Mouse (Mus musculus): ENCODE data around the gene Panx1. TPM values are rescaled to one million over a fixed set of nuclear protein-coding genes. Genes with fewer than 3 reads are reported as not detected.

The Panx1 gene
- polyA plus RNA-seq, 1 experiment from 2014 or later: 75.9 TPM

GRCm38 (mm10) chr9:15037237-15037636, 8.0 kb downstream of the Panx1 start:
- H3K27me3 ChIP-seq: no peaks in the 10 kb centered on the region
- no peak overlapping the region for H3K27ac ChIP-seq
- H3K4me2 ChIP-seq (replicated peaks): no peak overlapping the region
- peaks cover 9% of the 10 kb centered on the region; the same call in 1 of the 2 replicates for H3K4me1 ChIP-seq
- no peak overlapping the region for H3K9ac ChIP-seq
- H3K9me3 ChIP-seq: no peaks in the 10 kb centered on the region
- H3K36me3 ChIP-seq: no peaks in the 10 kb centered on the region; the same call in 1 of the 2 replicates
- no peak for ATAC-seq (ENCODE audit: insufficient number of reproducible peaks, insufficient read depth, low FRiP score, low TSS enrichment)
- H3K4me3 ChIP-seq: no peak overlapping the region

GRCm38 (mm10) chr9:15036807-15037206, 8.5 kb downstream of the Panx1 start:
- no peaks in the 10 kb centered on the region for H3K9me3 ChIP-seq
- H3K4me1 ChIP-seq: peaks cover 9% of the 10 kb centered on the region; the same call in 1 of the 2 replicates
- no peaks in the 10 kb centered on the region; the same call in 1 of the 2 replicates for H3K36me3 ChIP-seq
- WGBS: 39% methylated on average over 4 of the region's 4 CpGs
- H3K4me2 ChIP-seq (replicated peaks): no peak overlapping the region
- no peak overlapping the region for H3K9ac ChIP-seq
- no peak overlapping the region for H3K27ac ChIP-seq
- 0 out of 2 replicates have a peak, but pooled peaks have one; percentile 16 for ATAC-seq (ENCODE audit: insufficient number of reproducible peaks, insufficient read depth, low FRiP score, low TSS enrichment)
- H3K4me3 ChIP-seq: no peak overlapping the region
- no peaks in the 10 kb centered on the region for H3K27me3 ChIP-seq

- no peak for ATAC-seq (ENCODE audit: insufficient number of reproducible peaks, insufficient read depth, low FRiP score, low TSS enrichment)
- peaks cover 9% of the 10 kb centered on the region; the same call in 1 of the 2 replicates for H3K4me1 ChIP-seq
- no peak overlapping the region for H3K4me3 ChIP-seq
- no peaks in the 10 kb centered on the region for H3K27me3 ChIP-seq
- H3K27ac ChIP-seq: no peak overlapping the region
- no peak overlapping the region for H3K9ac ChIP-seq
- no peaks in the 10 kb centered on the region for H3K9me3 ChIP-seq
- no peaks in the 10 kb centered on the region; the same call in 1 of the 2 replicates for H3K36me3 ChIP-seq
- no peak overlapping the region for H3K4me2 ChIP-seq (replicated peaks)
- 87% methylated on average over 2 of the region's 2 CpGs for whole genome bisulfite sequencing
These were observed 8.9 kb downstream of the Panx1 start for GRCm38 (mm10) chr9:15036405-15036804.

- ATAC-seq (ENCODE audit: insufficient number of reproducible peaks, insufficient read depth, low FRiP score, low TSS enrichment): no peak
- WGBS: 79% methylated on average over 7 of the region's 7 CpGs
These were observed 9.3 kb downstream of the Panx1 start for GRCm38 (mm10) chr9:15035979-15036378.

GRCm38 (mm10) chr9:15034546-15035273, 10.6 kb downstream of the Panx1 start:
- no peak overlapping the region for H3K9ac ChIP-seq
- 84% methylated on average over 7 of the region's 7 CpGs for WGBS
- H3K36me3 ChIP-seq: no peaks in the 10 kb centered on the region

More at GRCm38 (mm10) chr9:15035979-15036378, 9.3 kb downstream of the Panx1 start:
- H3K27me3 ChIP-seq: no peaks in the 10 kb centered on the region
- H3K9ac ChIP-seq: no peak overlapping the region
- H3K27ac ChIP-seq: no peak overlapping the region
- no peaks in the 10 kb centered on the region for H3K9me3 ChIP-seq
- no peaks in the 10 kb centered on the region; the same call in 1 of the 2 replicates for H3K36me3 ChIP-seq
- H3K4me1 ChIP-seq: peaks cover 9% of the 10 kb centered on the region; the same call in 1 of the 2 replicates
- H3K4me3 ChIP-seq: no peak overlapping the region
- H3K4me2 ChIP-seq (replicated peaks): no peak overlapping the region

GRCm38 (mm10) chr9:15033568-15034160, 11.6 kb downstream of the Panx1 start:
- no peak for ATAC-seq (ENCODE audit: insufficient number of reproducible peaks, insufficient read depth, low FRiP score, low TSS enrichment)
- Histone ChIP-seq H3K9me3 (no peaks in the 10 kb centered on the region), H3K4me1 (peaks cover 9% of the 10 kb centered on the region; the same call in 1 of the 2 replicates), H3K36me3 (no peaks in the 10 kb centered on the region), H3K27me3 (no peaks in the 10 kb centered on the region), H3K4me2 (replicated peaks) (no peak overlapping the region), H3K9ac (no peak overlapping the region), H3K27ac (no peak overlapping the region), H3K4me3 (no peak overlapping the region)
- WGBS: 65% methylated on average over 5 of the region's 5 CpGs

More at GRCm38 (mm10) chr9:15034546-15035273, 10.6 kb downstream of the Panx1 start:
- peaks cover 9% of the 10 kb centered on the region; the same call in 1 of the 2 replicates for H3K4me1 ChIP-seq
- no peak overlapping the region for H3K4me3 ChIP-seq
- H3K9me3 ChIP-seq: no peaks in the 10 kb centered on the region
- H3K27me3 ChIP-seq: no peaks in the 10 kb centered on the region
- no peak overlapping the region for H3K27ac ChIP-seq
- no peak overlapping the region for H3K4me2 ChIP-seq (replicated peaks)
- ATAC-seq (ENCODE audit: insufficient number of reproducible peaks, insufficient read depth, low FRiP score, low TSS enrichment): no peak

GRCm38 (mm10) chr9:15032797-15033196, 12.5 kb downstream of the Panx1 start:
- WGBS: 88% methylated on average over 4 of the region's 4 CpGs
- ATAC-seq (ENCODE audit: insufficient number of reproducible peaks, insufficient read depth, low FRiP score, low TSS enrichment): no peak
- Histone ChIP-seq H3K9ac (no peak overlapping the region), H3K4me3 (no peak overlapping the region), H3K4me1 (peaks cover 9% of the 10 kb centered on the region; the same call in 1 of the 2 replicates), H3K4me2 (replicated peaks) (no peak overlapping the region), H3K9me3 (no peaks in the 10 kb centered on the region), H3K27ac (no peak overlapping the region), H3K36me3 (no peaks in the 10 kb centered on the region), H3K27me3 (no peaks in the 10 kb centered on the region)

GRCm38 (mm10) chr9:15030771-15031170, 14.5 kb downstream of the Panx1 start:
- Histone ChIP-seq H3K9ac (no peak overlapping the region), H3K27ac (no peak overlapping the region), H3K36me3 (peaks cover 12% of the 10 kb centered on the region; the same call in 1 of the 2 replicates), H3K4me3 (no peak overlapping the region), H3K4me2 (replicated peaks) (no peak overlapping the region), H3K9me3 (no peaks in the 10 kb centered on the region), H3K4me1 (no peaks in the 10 kb centered on the region), H3K27me3 (no peaks in the 10 kb centered on the region)
- ATAC-seq (ENCODE audit: insufficient number of reproducible peaks, insufficient read depth, low FRiP score, low TSS enrichment): no peak
- 84% methylated on average over 8 of the region's 8 CpGs for WGBS

GRCm38 (mm10) chr9:15029025-15029727, 16.1 kb downstream of the Panx1 start:
- Histone ChIP-seq H3K9ac (no peak overlapping the region), H3K4me3 (no peak overlapping the region), H3K9me3 (no peaks in the 10 kb centered on the region), H3K4me2 (replicated peaks) (no peak overlapping the region), H3K27me3 (no peaks in the 10 kb centered on the region), H3K36me3 (peaks cover 12% of the 10 kb centered on the region; the same call in 1 of the 2 replicates), H3K27ac (no peak overlapping the region), H3K4me1 (no peaks in the 10 kb centered on the region)
- WGBS: 61% methylated on average over 5 of the region's 5 CpGs
- peak; percentile 57; the same call in 1 of the 2 replicates for ATAC-seq (ENCODE audit: insufficient number of reproducible peaks, insufficient read depth, low FRiP score, low TSS enrichment)

- Histone ChIP-seq H3K4me1 (no peaks in the 10 kb centered on the region), H3K9me3 (no peaks in the 10 kb centered on the region), H3K27me3 (no peaks in the 10 kb centered on the region), H3K27ac (no peak overlapping the region), H3K4me2 (replicated peaks) (no peak overlapping the region), H3K9ac (no peak overlapping the region), H3K4me3 (no peak overlapping the region), H3K36me3 (peaks cover 12% of the 10 kb centered on the region; the same call in 1 of the 2 replicates)
- ATAC-seq (ENCODE audit: insufficient number of reproducible peaks, insufficient read depth, low FRiP score, low TSS enrichment): no peak
- 71% methylated on average over 3 of the region's 3 CpGs for WGBS
These were observed 17.6 kb downstream of the Panx1 start for GRCm38 (mm10) chr9:15027725-15028124.

- Histone ChIP-seq H3K4me3 (no peak overlapping the region), H3K36me3 (peaks cover 32% of the 10 kb centered on the region; the same call in 1 of the 2 replicates), H3K27me3 (no peaks in the 10 kb centered on the region), H3K9ac (no peak overlapping the region), H3K27ac (no peak overlapping the region), H3K4me1 (no peaks in the 10 kb centered on the region), H3K4me2 (replicated peaks) (no peak overlapping the region), H3K9me3 (no peaks in the 10 kb centered on the region)
- 96% methylated on average over 1 of the region's 1 CpGs for WGBS
- no peak for ATAC-seq (ENCODE audit: insufficient number of reproducible peaks, insufficient read depth, low FRiP score, low TSS enrichment)
These were observed 22.2 kb downstream of the Panx1 start for GRCm38 (mm10) chr9:15023049-15023448.
